Mouse (Mus musculus): ENCODE data around the gene Rin2. TPM values are rescaled to one million over a fixed set of nuclear protein-coding genes. Genes with fewer than 3 reads are reported as not detected.

Gene Rin2
- total and polyA plus RNA-seq, 3 experiments, result 0.05 to 0.10 (median 0.08) TPM

- DNase-seq (ENCODE audit: extremely low read depth), result no peak
- no peaks in the 10 kb centered on the region for H3K36me3 ChIP-seq (replicated peaks in 1 of 2; ENCODE audit: control insufficient read depth in 1 of 2, insufficient read depth in 1 of 2, low read length in 1 of 2)
- no peak overlapping the region for H3K27ac ChIP-seq (ENCODE audit: insufficient read depth, low read depth)
- in situ Hi-C loops (cut with MboI; ENCODE audit: low pct_ligation_motif_present, low pct_unique_long_range_greater_than_20kb, low sequenced_read_pairs) (no loop called here), dilution Hi-C loops (cut with MboI; ENCODE audit: extremely low pct_ligation_motif_present, extremely low pct_unique_long_range_greater_than_20kb, low sequenced_read_pairs) (no loop called here)
- no peak overlapping the region for H3K9ac ChIP-seq (ENCODE audit: insufficient read depth, low read depth)
- H3K27me3 ChIP-seq (replicated peaks), result no peaks in the 10 kb centered on the region
- H3K4me1 ChIP-seq (ENCODE audit: control insufficient read depth in 1 of 2, insufficient read depth in 2 of 2), result peaks cover 3 to 4% of the 10 kb centered on the region in 2 experiments; a peak in 1 of 4 replicates
- no peaks in the 10 kb centered on the region for H3K79me2 ChIP-seq (replicated peaks; ENCODE audit: control insufficient read depth, extremely low read depth, insufficient read depth, poor library complexity, severe bottlenecking)
- TF ChIP-seq POLR2AphosphoS2 (IDR thresholded peaks at IDR 0.05; ENCODE audit: low read depth, low read length) (no peak), PAX5 (IDR thresholded peaks at IDR 0.05; ENCODE audit: low read length) (no peak), POLR2A (IDR thresholded peaks at IDR 0.05; ENCODE audit: low read depth, low read length) (no peak), USF2 (conservative IDR thresholded peaks at IDR 0.05; ENCODE audit: low read depth, low read length) (no peak), SMC3 (IDR thresholded peaks at IDR 0.05; ENCODE audit: low read depth, low read length) (no peak), CHD2 (IDR thresholded peaks at IDR 0.05; ENCODE audit: low read length) (no peak)
- no peaks in the 10 kb centered on the region for H3K9me3 ChIP-seq (replicated peaks; ENCODE audit: low read length)
- no peak overlapping the region for H3K4me2 ChIP-seq (ENCODE audit: insufficient read depth, low read depth, poor library complexity, severe bottlenecking)
- no peak overlapping the region for H3K4me3 ChIP-seq (replicated peaks in 1 of 3; ENCODE audit: low read depth in 2 of 3, low read length in 2 of 3, poor library complexity in 1 of 3)
These were observed 149.7 kb downstream of the Rin2 start for GRCm38 (mm10) chr2:145824749-145825148.

DNA sequence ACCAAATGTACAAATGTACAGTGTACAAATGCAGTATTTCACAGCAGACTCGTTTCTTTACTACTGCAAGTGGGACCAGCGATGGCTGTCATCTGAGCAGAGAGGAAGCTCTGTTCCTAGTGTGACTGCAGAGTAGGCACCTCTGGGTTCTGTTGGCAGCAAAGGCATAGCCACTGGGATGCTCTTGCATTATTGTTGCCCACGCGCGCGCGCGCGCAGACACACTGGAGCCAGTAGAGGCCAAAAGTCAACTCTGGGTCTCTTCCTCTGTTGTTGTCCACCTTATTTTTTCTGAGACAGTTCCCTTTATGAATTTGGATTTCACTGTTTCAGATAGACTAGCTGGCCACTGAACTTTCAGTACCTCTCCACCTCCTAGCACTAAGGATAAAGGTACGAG, 150.2 kb downstream of the Rin2 start:
- H3K27me3 ChIP-seq (replicated peaks), result no peaks in the 10 kb centered on the region
- H3K79me2 ChIP-seq (replicated peaks; ENCODE audit: control insufficient read depth, extremely low read depth, insufficient read depth, poor library complexity, severe bottlenecking), result no peaks in the 10 kb centered on the region
- DNase-seq (ENCODE audit: extremely low read depth), result no peak
- no peak overlapping the region for H3K4me2 ChIP-seq (ENCODE audit: insufficient read depth, low read depth, poor library complexity, severe bottlenecking)
- H3K9me3 ChIP-seq (replicated peaks; ENCODE audit: low read length), result no peaks in the 10 kb centered on the region
- H3K4me3 ChIP-seq (replicated peaks in 1 of 3; ENCODE audit: low read depth in 2 of 3, low read length in 2 of 3, poor library complexity in 1 of 3), result no peak overlapping the region
- dilution Hi-C loops (cut with MboI; ENCODE audit: extremely low pct_ligation_motif_present, extremely low pct_unique_long_range_greater_than_20kb, low sequenced_read_pairs), result no loop called here
- in situ Hi-C loops (cut with MboI; ENCODE audit: low pct_ligation_motif_present, low pct_unique_long_range_greater_than_20kb, low sequenced_read_pairs), result no loop called here
- TF ChIP-seq USF1 (IDR thresholded peaks at IDR 0.05; ENCODE audit: low read depth, low read length), result no peak
- no peak for TF ChIP-seq MEF2A (IDR thresholded peaks at IDR 0.05; ENCODE audit: borderline replicate concordance, low read depth, low read length)
- TF ChIP-seq MYC (IDR thresholded peaks at IDR 0.05; ENCODE audit: low read depth, low read length), result no peak
- TF ChIP-seq TCF12 (IDR thresholded peaks at IDR 0.05; ENCODE audit: low read depth, low read length), result no peak
- no peak for TF ChIP-seq ZNF384 (IDR thresholded peaks at IDR 0.05; ENCODE audit: low read depth, low read length)
- TF ChIP-seq IRF4 (IDR thresholded peaks at IDR 0.05; ENCODE audit: low read depth, low read length), result no peak
- no peak for TF ChIP-seq ZKSCAN1 (IDR thresholded peaks at IDR 0.05; ENCODE audit: borderline replicate concordance, low read depth, low read length)
- no peak for TF ChIP-seq JUND (conservative IDR thresholded peaks at IDR 0.05; ENCODE audit: low read depth, low read length)
- TF ChIP-seq MAX (IDR thresholded peaks at IDR 0.05; ENCODE audit: low read length), result no peak
- TF ChIP-seq SIN3A (IDR thresholded peaks at IDR 0.05; ENCODE audit: low read length), result no peak
- no peak for TF ChIP-seq SMC3 (IDR thresholded peaks at IDR 0.05; ENCODE audit: low read depth, low read length)
- TF ChIP-seq CHD1 (IDR thresholded peaks at IDR 0.05; ENCODE audit: low read depth, low read length), result no peak
- no peak for TF ChIP-seq MAZ (IDR thresholded peaks at IDR 0.05; ENCODE audit: low read depth, low read length)
- no peak for TF ChIP-seq CHD2 (IDR thresholded peaks at IDR 0.05; ENCODE audit: low read length)
- no peak for TF ChIP-seq UBTF (IDR thresholded peaks at IDR 0.05; ENCODE audit: low read depth, low read length)
- no peak overlapping the region for H3K9ac ChIP-seq (ENCODE audit: insufficient read depth, low read depth)
- H3K27ac ChIP-seq (ENCODE audit: insufficient read depth, low read depth), result no peak overlapping the region
- no peaks in the 10 kb centered on the region for H3K36me3 ChIP-seq (replicated peaks in 1 of 2; ENCODE audit: control insufficient read depth in 1 of 2, insufficient read depth in 1 of 2, low read length in 1 of 2)
- peaks cover 3 to 4% of the 10 kb centered on the region in 2 experiments; a peak in 1 of 4 replicates for H3K4me1 ChIP-seq (ENCODE audit: control insufficient read depth in 1 of 2, insufficient read depth in 2 of 2)
